Mouse (Mus musculus) myocyte (in vitro differentiated cells): ENCODE measurements around the gene Ppp1r10. TPM values are rescaled to one million over a fixed set of nuclear protein-coding genes. Genes with fewer than 3 reads are reported as not detected.

Source experiments
- H3K27me3 ChIP-seq: one replicate; pipeline ENCODE4 v1.6.1; 2011; ENCODE audit not compliant: control insufficient read depth, insufficient read depth, insufficient read length
- H3K36me3 ChIP-seq: one replicate; pipeline ENCODE4 v1.6.1; 2011; ENCODE audit not compliant: control insufficient read depth, insufficient read depth
- H3K4me2 ChIP-seq: one replicate; pipeline ENCODE4 v1.6.1; 2011; ENCODE audit warnings: low read depth, control low read depth
- H3K4me3 ChIP-seq: one replicate; pipeline ENCODE4 v1.5.1; 2011; ENCODE audit warnings: mild to moderate bottlenecking, control low read depth, moderate library complexity
- H3K79me2 ChIP-seq: one replicate; pipeline ENCODE4 v1.6.1; 2011; ENCODE audit not compliant: control insufficient read depth, insufficient read depth
- H3ac ChIP-seq: one replicate; pipeline ENCODE4 v1.6.1; 2011; ENCODE audit not compliant: control insufficient read depth, insufficient read length
- CEBPB ChIP-seq: IDR thresholded peaks from 2 replicates; pipeline ENCODE4 v1.6.1; 2011; ENCODE audit warnings: mild to moderate bottlenecking, moderate library complexity; ENCODE audit not compliant: poor library complexity, insufficient read depth, severe bottlenecking
- E2F4 ChIP-seq: IDR thresholded peaks from one replicate; pipeline ENCODE4 v1.6.1; 2011; ENCODE audit warnings: mild to moderate bottlenecking, control low read depth, moderate library complexity; ENCODE audit not compliant: insufficient read depth
- MAX ChIP-seq: IDR thresholded peaks from one replicate; pipeline ENCODE4 v1.6.1; 2011; ENCODE audit warnings: low read depth, mild to moderate bottlenecking, control low read depth
- MYOD1 ChIP-seq, 3 experiments: IDR thresholded peaks; one replicate each; pipeline ENCODE4 v1.6.1; 2011; ENCODE audit warnings: control low read depth in 2 of 3, low read depth in 2 of 3, mild to moderate bottlenecking in 2 of 3, moderate library complexity in 1 of 3; ENCODE audit not compliant: insufficient read length in 2 of 3, control insufficient read depth in 1 of 3
- MYOG ChIP-seq, 3 experiments: IDR thresholded peaks; one replicate each; pipeline ENCODE4 v1.6.1; 2011; ENCODE audit warnings: control low read depth in 2 of 3, low read depth in 2 of 3, mild to moderate bottlenecking in 2 of 3; ENCODE audit not compliant: insufficient read length in 2 of 3, control insufficient read depth in 1 of 3, insufficient read depth in 1 of 3
- POLR2A ChIP-seq: IDR thresholded peaks from one replicate; pipeline ENCODE4 v1.6.1; 2011; ENCODE audit warnings: low read depth, mild to moderate bottlenecking, control low read depth, moderate library complexity; ENCODE audit not compliant: insufficient read length
- POLR2AphosphoS2 ChIP-seq: IDR thresholded peaks from one replicate; pipeline ENCODE4 v1.6.1; 2011; ENCODE audit warnings: low read depth, control low read depth; ENCODE audit not compliant: insufficient read length
- REST ChIP-seq: IDR thresholded peaks from one replicate; pipeline ENCODE4 v1.6.1; 2011; ENCODE audit warnings: mild to moderate bottlenecking, control low read depth, moderate library complexity; ENCODE audit not compliant: insufficient read depth, insufficient read length
- SRF ChIP-seq: IDR thresholded peaks from one replicate; pipeline ENCODE4 v1.6.1; 2011; ENCODE audit warnings: low read depth; ENCODE audit not compliant: control insufficient read depth, insufficient read length
- TCF12 ChIP-seq: IDR thresholded peaks from one replicate; pipeline ENCODE4 v1.6.1; 2011; ENCODE audit warnings: mild to moderate bottlenecking, control low read depth; ENCODE audit not compliant: poor library complexity, insufficient read depth, severe bottlenecking
- TCF3 ChIP-seq: IDR thresholded peaks from one replicate; pipeline ENCODE4 v1.6.1; 2011; ENCODE audit warnings: low read depth, control low read depth; ENCODE audit not compliant: insufficient read length
- USF1 ChIP-seq: IDR thresholded peaks from one replicate; pipeline ENCODE4 v1.6.1; 2011; ENCODE audit warnings: low read depth, mild to moderate bottlenecking, control low read depth, moderate library complexity
- polyA plus RNA-seq: library from polyadenylated mRNA; unstranded; fragments of >200 nt; fragmentation: generic; extraction: Trizol; gene quantifications from one replicate; pipeline ENCODE4 v1.2.1, GENCODE M21; 2012; ENCODE audit warnings: missing spikeins

The Ppp1r10 gene
- polyA plus RNA-seq, result 32.9 TPM

DNA sequence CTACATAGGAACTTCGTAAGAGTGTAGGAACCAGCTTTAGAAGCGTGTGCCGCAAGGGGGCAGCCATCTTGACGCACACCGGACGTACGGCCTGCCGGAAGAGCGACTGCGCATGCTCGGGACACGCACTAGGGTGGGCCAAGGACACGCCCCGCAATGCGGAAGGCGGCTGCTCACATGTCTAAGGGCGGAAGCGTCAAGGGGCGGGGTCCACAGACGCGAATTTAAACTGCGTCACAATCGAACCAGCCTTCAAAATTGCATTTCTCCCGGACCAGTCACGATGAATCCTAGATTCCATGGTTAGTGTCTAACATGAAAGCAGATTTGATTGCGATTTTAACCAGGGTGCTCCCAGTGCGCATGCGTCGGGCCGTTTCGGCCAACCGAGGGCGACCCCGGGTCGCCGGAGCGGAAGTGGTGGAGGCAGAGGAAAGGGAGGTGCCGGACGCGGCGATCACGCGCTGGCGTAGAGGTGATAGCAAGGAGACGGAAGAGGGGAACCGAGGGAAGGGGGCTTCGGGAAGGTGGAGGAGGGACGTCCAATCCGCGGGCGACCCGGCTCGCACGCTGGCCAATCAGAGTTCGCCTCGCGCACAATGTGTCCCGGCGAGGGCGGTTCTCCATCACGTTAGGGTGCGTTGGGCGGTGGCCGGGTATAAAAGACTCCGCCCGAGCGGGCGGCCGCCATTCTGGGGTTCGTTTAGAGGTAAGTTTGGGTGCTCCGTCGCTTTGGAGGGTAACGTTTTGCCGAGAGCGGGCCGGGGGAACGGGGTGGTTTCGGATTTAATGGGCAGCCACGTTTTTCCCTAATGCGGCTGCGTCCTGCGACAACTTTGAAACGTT lies at the start of gene Ppp1r10, which contains the start of gene Mrps18b:
Gene Ppp1r10 (plus strand): TSS at position 138 of the 846 bp plus-strand sequence.
Gene Mrps18b (minus strand): TSS at position 93 of the 846 bp plus-strand sequence.
- Histone ChIP-seq H3ac (peak within 1 kb of the TSS; percentile 92), H3K27me3 (no peaks in the 10 kb centered on the region), H3K79me2 (peaks cover 54% of the 10 kb centered on the region), H3K4me2 (peak within 1 kb of the TSS; percentile 97), H3K4me3 (peak within 1 kb of the TSS; percentile 96), H3K36me3 (peaks cover 35% of the 10 kb centered on the region)
- peak; percentile 47 for TF ChIP-seq REST
- TF ChIP-seq MYOD1 (IDR thresholded peaks at IDR 0.05; ENCODE audit: control insufficient read depth in 1 of 3, insufficient read length in 2 of 3, low read depth in 2 of 3), result no peak
- TF ChIP-seq MYOG (IDR thresholded peaks at IDR 0.05; ENCODE audit: control insufficient read depth in 1 of 3, insufficient read depth in 1 of 3, insufficient read length in 2 of 3, low read depth in 2 of 3), result no peak
- TF ChIP-seq POLR2AphosphoS2, result peak; percentile 84
- TF ChIP-seq MAX, result peak; percentile 68
- TF ChIP-seq TCF3, result no peak
- TF ChIP-seq POLR2A, result peak; percentile 81
- TF ChIP-seq E2F4, result no peak
- no peak for TF ChIP-seq CEBPB
- no peak for TF ChIP-seq TCF12
- peak; percentile 65 for TF ChIP-seq USF1
- peak; percentile 47 for TF ChIP-seq SRF

DNA sequence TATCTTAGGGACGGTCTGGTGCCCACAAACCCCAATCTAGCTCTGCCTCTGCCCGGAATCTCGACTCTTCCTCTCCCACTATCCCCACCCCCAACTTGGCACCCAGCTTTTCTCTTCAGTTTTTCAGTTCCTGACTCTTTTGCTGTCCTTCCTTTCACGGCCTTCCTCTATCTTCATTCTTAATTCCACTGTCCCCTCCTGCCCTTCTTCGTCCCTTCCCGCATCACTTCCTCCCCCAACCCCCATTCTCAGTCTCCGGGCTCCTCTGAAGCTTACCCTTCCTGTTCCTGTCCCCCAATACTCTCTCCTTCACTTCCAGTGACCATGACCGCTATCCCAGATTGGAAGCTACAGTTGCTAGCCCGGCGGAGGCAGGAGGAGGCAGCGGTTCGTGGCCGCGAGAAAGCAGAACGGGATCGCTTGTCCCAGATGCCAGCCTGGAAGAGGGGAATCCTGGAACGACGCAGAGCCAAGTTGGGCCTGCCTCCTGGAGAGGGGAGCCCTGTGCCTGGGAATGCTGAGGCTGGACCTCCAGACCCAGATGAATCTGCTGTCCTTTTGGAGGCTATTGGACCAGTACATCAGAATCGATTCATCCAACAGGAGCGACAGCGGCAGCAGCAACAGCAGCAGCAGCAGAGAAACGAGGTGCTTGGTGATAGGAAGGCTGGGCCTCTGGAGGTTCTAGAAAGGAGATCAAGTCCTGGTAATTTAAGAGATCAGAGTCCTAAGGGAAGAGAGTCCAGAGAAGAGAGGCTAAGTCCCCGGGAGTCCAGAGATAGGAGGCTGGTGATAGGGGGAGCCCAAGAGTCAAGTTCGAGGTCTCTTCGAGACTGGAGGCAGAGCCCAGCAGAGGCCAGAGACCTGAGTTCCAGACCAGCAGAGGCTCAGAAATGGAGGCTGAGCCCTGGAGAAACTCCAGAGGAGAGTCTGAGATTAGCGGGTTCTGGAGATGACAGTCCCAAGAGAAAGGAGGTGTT lies 49.0 kb upstream of the Ppp1r10 start:
- Histone ChIP-seq H3K4me3 (peak overlapping the region; percentile 90), H3K79me2 (peaks cover 57% of the 10 kb centered on the region), H3K36me3 (no peaks in the 10 kb centered on the region), H3K27me3 (no peaks in the 10 kb centered on the region), H3K4me2 (peak overlapping the region; percentile 99), H3ac (peak overlapping the region; percentile 64)
- no peak for TF ChIP-seq TCF3
- TF ChIP-seq POLR2AphosphoS2, result peak; percentile 15

GRCm38 (mm10) chr17:35868165-35868820 lies 47.9 kb upstream of the Ppp1r10 start:
- peaks cover 68% of the 10 kb centered on the region for H3K79me2 ChIP-seq
- TF ChIP-seq TCF3, result no peak
- no peak for TF ChIP-seq SRF
- no peak for TF ChIP-seq TCF12
- TF ChIP-seq USF1, result no peak
- TF ChIP-seq POLR2AphosphoS2, result peak; percentile 22
- H3ac ChIP-seq, result peak overlapping the region; percentile 64
- no peaks in the 10 kb centered on the region for H3K27me3 ChIP-seq
- peak overlapping the region; percentile 99 for H3K4me2 ChIP-seq
- H3K4me3 ChIP-seq, result peak overlapping the region; percentile 90
- H3K36me3 ChIP-seq, result peaks cover 7% of the 10 kb centered on the region

DNA sequence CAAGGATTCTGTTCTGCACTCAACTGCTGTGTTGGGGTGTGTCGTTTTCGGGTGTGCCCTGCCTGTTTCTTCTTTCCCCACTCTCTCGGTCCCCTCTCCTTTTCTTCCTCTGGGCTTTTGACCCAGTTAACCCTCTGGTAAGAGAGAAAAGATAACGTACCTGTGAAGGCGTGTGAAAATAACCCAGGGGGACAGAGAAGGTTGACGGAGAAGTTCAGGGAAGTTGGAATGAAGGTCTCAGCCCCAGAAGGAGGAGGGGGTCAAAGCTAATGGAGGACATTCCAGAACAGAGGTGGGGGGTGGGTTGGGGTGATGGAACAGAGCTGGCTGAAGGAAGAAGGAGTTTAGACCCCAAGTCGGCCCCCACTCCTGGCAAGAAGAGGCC lies 47.3 kb upstream of the Ppp1r10 start:
- Histone ChIP-seq H3ac (peak overlapping the region; percentile 64), H3K27me3 (no peaks in the 10 kb centered on the region), H3K4me2 (peak overlapping the region; percentile 99), H3K79me2 (peaks cover 74% of the 10 kb centered on the region), H3K36me3 (peaks cover 7% of the 10 kb centered on the region), H3K4me3 (peak overlapping the region; percentile 90)
- TF ChIP-seq POLR2A, result no peak
- TF ChIP-seq POLR2AphosphoS2, result no peak
- TF ChIP-seq SRF, result no peak
- no peak for TF ChIP-seq TCF12
- TF ChIP-seq E2F4, result no peak
- no peak for TF ChIP-seq USF1
